Mouse (Mus musculus): Measurements from ENCODE around the gene Fam20c.

Gene Fam20c

GRCm38 (mm10) chr5:138809767-138810166 is 55.5 kb downstream of the Fam20c start:
- DNase-seq (ENCODE audit: low spot score in 2 of 2), result no peak

- no peak for DNase-seq (ENCODE audit: low spot score in 2 of 2)
Observed at GRCm38 (mm10) chr5:138819780-138820179, 65.5 kb downstream of the Fam20c start, which contains the start of gene Gm5294. Gene Gm5294, plus strand, starts transcription at chr5:138820080.

GRCm38 (mm10) chr5:138820717-138821332 is 66.5 kb downstream of the Fam20c start:
- DNase-seq (ENCODE audit: low spot score in 2 of 2), result no peak

- no peak for DNase-seq (ENCODE audit: low spot score in 2 of 2)
Observed at GRCm38 (mm10) chr5:138825090-138825489, 70.8 kb downstream of the Fam20c start.

GRCm38 (mm10) chr5:138833406-138833805 is 79.1 kb downstream of the Fam20c start:
- DNase-seq (ENCODE audit: low spot score in 2 of 2), result no peak

- DNase-seq (ENCODE audit: low spot score in 2 of 2), result no peak
Observed at GRCm38 (mm10) chr5:138834910-138835309, 80.6 kb downstream of the Fam20c start.

GRCm38 (mm10) chr5:138840981-138841380 is 86.7 kb downstream of the Fam20c start:
- DNase-seq (ENCODE audit: low spot score in 2 of 2), result no peak

GRCm38 (mm10) chr5:138843168-138843824 is 89.0 kb downstream of the Fam20c start:
- no peak for DNase-seq (ENCODE audit: low spot score in 2 of 2)

- DNase-seq (ENCODE audit: low spot score in 2 of 2), result no peak
Observed at GRCm38 (mm10) chr5:138846506-138846905, 92.2 kb downstream of the Fam20c start.

GRCm38 (mm10) chr5:138848102-138848501 is 93.8 kb downstream of the Fam20c start:
- peak; percentile 91 to 93 for DNase-seq (ENCODE audit: low spot score in 2 of 2)

GRCm38 (mm10) chr5:138849682-138850461 is 95.6 kb downstream of the Fam20c start:
- DNase-seq (ENCODE audit: low spot score in 2 of 2), result no peak

- no peak for DNase-seq (ENCODE audit: low spot score in 2 of 2)
Observed at GRCm38 (mm10) chr5:138850462-138850844, 96.1 kb downstream of the Fam20c start.

GRCm38 (mm10) chr5:138851296-138851780 is 97.0 kb downstream of the Fam20c start:
- no peak for DNase-seq (ENCODE audit: low spot score in 2 of 2)

GRCm38 (mm10) chr5:138852151-138852550 is 97.8 kb downstream of the Fam20c start:
- DNase-seq (ENCODE audit: low spot score in 2 of 2), result no peak

GRCm38 (mm10) chr5:138853349-138853748 is 99.0 kb downstream of the Fam20c start:
- DNase-seq (ENCODE audit: low spot score in 2 of 2), result no peak

GRCm38 (mm10) chr5:138857010-138857617 is 102.8 kb downstream of the Fam20c start:
- peak; percentile 54 to 77 for DNase-seq (ENCODE audit: low spot score in 2 of 2)

GRCm38 (mm10) chr5:138857811-138858251 is 103.5 kb downstream of the Fam20c start:
- peak in 1 of 2 experiments; percentile 40 for DNase-seq (ENCODE audit: low spot score in 2 of 2)

All from cerebellum, postnatal 4 days (tissue).